Mouse (Mus musculus) limb, embryonic 10.5 days (tissue): ENCODE results near the gene Utrn. TPM values are rescaled to one million over a fixed set of nuclear protein-coding genes. Genes with fewer than 3 reads are reported as not detected.

Experiments
- DNase-seq: peaks from one replicate; pipeline ENCODE4 v3.0.0-alpha.2; 2017; ENCODE audit warnings: low spot score
- H3K27ac ChIP-seq: fragments of 300-500 bp; sonication (generic); 2 replicates; pipeline ENCODE4 v1.5.1; 2016; ENCODE audit warnings: mild to moderate bottlenecking
- H3K27me3 ChIP-seq: fragments of 300-500 bp; sonication (generic); 2 replicates; pipeline ENCODE4 v1.6.1; 2016; ENCODE audit warnings: low read depth, mild to moderate bottlenecking; ENCODE audit not compliant: poor library complexity, severe bottlenecking
- H3K36me3 ChIP-seq: fragments of 300-500 bp; sonication (generic); 2 replicates; pipeline ENCODE4 v1.6.1; 2016; ENCODE audit warnings: mild to moderate bottlenecking, moderate library complexity
- H3K4me1 ChIP-seq: fragments of 300-500 bp; sonication (generic); 2 replicates; pipeline ENCODE4 v1.6.1; 2016
- H3K4me3 ChIP-seq: fragments of 300-500 bp; sonication (generic); 2 replicates; pipeline ENCODE4 v1.5.1; 2016; ENCODE audit warnings: mild to moderate bottlenecking, moderate library complexity
- H3K9me3 ChIP-seq: fragments of 300-500 bp; sonication (generic); replicated peaks from 2 replicates; pipeline ENCODE4 v1.6.1; 2016; ENCODE audit warnings: mild to moderate bottlenecking
- WGBS: fragments of 180-500 bp; shearing (Covaris S2); methylation state at CpG from one replicate; pipeline ENCODE4 v1.1.7; 2016; 5-methylcytosine and 5-hydroxymethylcytosine counted together
- polyA plus RNA-seq: library from polyadenylated mRNA; unstranded; fragments of >200 nt; fragmentation: Nextera tagmentation; extraction: Ambion mirVana; gene quantifications from 2 replicates; pipeline ENCODE4 v1.2.1, GENCODE M21; 2016

Utrn gene
- polyA plus RNA-seq, 1 experiment from 2014 or later, result 49.0 TPM

DNA sequence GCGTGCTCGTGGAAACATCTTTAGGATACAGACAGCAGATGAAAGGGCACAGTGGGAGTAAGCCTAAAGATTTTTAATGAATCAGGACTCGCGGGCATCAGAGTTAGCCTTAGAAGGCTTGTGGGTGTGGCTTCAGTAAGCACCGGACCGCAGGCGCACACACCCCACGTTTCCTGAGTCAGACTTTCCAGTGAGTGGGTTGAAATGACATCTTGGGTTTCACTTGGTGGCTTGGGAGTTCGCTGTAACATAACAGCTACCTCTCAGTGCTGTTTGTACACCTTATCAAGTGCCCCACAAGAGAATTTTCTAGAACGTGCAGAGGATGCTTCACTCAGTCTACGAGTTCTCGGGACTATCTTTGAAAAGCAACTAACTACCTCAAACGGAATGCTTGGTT is 19.2 kb upstream of the Utrn start:
- H3K4me3 ChIP-seq, result no peak overlapping the region
- H3K27ac ChIP-seq, result no peak overlapping the region
- no peaks in the 10 kb centered on the region for H3K36me3 ChIP-seq
- 87% methylated on average over 13 of the region's 13 CpGs for WGBS
- no peak for DNase-seq
- H3K4me1 ChIP-seq, result no peaks in the 10 kb centered on the region
- H3K9me3 ChIP-seq, result no peaks in the 10 kb centered on the region
- no peaks in the 10 kb centered on the region for H3K27me3 ChIP-seq

DNA sequence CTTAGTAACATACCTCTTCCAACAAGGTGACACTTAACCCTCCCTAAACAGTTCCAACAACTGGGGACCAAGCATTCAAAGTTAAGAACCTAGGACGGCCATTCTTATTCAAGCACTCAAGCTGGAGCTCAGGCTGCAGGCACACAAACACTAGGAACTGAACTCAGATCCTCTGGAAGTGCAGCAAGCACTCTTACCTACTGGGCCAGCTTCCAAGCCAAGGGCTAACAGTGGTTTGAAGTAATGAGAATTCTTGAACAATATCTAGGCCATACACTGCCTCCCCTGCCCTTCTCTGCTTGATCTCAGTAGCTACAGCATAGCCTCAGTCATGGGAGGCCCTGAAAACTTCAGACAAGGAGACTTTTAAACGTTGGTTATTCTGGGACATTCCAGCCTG is 18.6 kb upstream of the Utrn start:
- H3K36me3 ChIP-seq, result no peaks in the 10 kb centered on the region
- no peaks in the 10 kb centered on the region for H3K4me1 ChIP-seq
- H3K27ac ChIP-seq, result no peak overlapping the region
- DNase-seq, result no peak
- H3K4me3 ChIP-seq, result no peak overlapping the region
- H3K9me3 ChIP-seq, result no peaks in the 10 kb centered on the region
- no peaks in the 10 kb centered on the region for H3K27me3 ChIP-seq
- WGBS, result 84% methylated on average over 2 of the region's 2 CpGs

DNA sequence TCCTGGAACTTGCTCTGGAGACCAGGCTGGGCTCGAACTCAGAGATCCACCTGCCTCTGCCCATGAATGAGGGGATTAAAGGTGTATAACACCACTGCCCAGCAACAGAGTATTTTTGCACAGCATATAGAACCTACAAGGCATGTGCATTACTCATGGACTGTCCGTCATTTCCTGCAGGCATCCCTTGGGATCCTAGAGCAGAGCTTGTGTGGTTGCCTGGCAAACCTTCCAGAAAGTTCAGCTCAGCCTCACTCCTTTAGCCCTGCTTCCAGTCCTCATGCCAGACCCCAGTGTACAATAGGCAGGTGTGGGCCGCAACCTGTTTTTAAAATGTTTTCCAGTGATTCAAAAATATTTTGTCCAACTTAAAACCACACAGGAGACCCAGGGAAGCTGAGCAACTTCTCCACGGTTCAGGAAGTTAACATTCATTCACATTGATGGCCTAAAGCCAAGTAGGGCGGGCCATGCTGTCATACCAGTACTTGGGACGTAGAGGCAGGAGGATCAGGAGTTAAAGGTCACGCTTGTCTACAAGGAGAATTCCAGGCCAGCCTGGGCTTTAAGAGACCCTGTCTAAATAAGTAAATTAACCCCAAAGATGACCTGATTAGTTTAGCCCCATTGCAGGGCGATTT is 15.3 kb upstream of the Utrn start:
- Histone ChIP-seq H3K27ac (no peak overlapping the region), H3K4me1 (no peaks in the 10 kb centered on the region), H3K27me3 (no peaks in the 10 kb centered on the region), H3K36me3 (no peaks in the 10 kb centered on the region), H3K4me3 (no peak overlapping the region), H3K9me3 (no peaks in the 10 kb centered on the region)
- WGBS, result 77% methylated on average over 8 of the region's 8 CpGs
- no peak for DNase-seq

DNA sequence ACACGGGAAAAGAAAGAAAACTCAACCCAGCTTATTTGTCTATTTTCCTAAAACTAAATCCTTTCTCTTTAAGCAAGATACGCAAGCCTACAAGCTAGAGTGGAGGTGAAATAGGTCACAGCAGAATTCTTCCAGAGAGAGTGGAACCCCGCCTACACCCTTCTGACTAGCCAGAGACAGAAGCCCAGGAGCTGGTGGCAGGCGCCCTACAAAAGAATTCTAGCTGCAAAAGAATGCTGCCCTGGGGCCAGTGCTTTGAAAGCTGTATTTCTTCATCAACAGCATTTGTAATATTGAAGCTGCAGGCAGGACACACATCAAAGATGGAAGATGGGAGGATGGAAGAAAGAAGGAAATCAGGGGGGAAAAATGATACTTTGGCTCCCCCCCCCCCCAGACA is 12.7 kb upstream of the Utrn start:
- Histone ChIP-seq H3K4me3 (no peak overlapping the region), H3K4me1 (peaks cover 10% of the 10 kb centered on the region), H3K27ac (no peak overlapping the region), H3K27me3 (no peaks in the 10 kb centered on the region), H3K9me3 (no peaks in the 10 kb centered on the region), H3K36me3 (no peaks in the 10 kb centered on the region)
- 81% methylated on average over 4 of the region's 4 CpGs for WGBS
- no peak for DNase-seq

DNA sequence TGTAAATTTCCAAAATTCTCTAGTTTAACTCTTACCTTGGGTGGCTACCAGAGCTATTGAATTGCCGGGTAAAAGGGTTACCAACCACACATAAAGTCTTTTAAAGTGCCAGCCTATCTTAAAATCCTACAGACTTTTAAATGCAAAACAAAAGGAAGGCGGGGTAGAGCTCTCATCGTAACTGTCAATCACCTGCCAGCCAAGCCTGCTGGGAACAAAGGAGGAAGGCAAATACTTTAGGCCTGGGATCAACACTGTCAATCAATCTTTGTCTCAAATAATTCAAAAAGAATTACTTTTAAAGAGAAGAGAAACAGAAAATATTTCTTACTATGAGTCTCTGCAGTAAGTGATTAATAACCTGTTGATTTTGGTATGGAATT is 10.1 kb upstream of the Utrn start:
- H3K36me3 ChIP-seq, result no peaks in the 10 kb centered on the region
- no peaks in the 10 kb centered on the region for H3K27me3 ChIP-seq
- DNase-seq, result no peak
- peak overlapping the region; percentile 42 for H3K27ac ChIP-seq
- H3K9me3 ChIP-seq, result no peaks in the 10 kb centered on the region
- WGBS, result 10% methylated on average over 3 of the region's 3 CpGs
- H3K4me3 ChIP-seq, result peak overlapping the region; percentile 35
- peaks cover 10% of the 10 kb centered on the region for H3K4me1 ChIP-seq

DNA sequence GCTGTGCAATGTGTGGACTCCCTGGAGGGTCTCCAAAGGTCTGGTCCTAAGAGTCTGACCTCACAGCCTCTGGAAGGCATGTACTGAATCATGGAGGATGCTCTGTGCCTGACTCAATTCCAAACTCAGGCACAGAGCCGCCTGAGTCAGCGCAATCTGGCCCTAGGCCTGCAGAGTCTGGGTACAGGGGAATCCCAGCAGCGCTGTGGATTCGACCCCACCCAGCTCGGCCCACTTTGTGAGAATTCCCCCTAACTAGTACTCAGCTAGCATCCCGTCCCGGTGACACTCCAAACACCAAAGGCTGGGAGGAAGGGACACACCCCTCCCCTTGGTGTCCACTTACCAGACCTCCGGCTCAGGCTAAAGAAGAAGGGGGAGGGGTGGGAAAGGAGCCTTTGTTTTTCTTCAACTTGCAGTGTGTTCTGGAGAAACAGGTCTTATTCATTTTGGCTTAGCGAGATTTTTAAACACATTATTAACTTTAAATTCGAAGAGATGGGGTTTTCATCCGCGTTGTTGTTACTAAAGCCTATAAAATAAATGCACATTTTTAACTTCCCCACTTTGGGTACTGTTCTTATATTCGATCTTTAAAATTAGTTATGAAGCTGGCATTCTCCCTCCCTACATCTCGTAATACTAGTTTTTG is 9.6 kb upstream of the Utrn start:
- Histone ChIP-seq H3K36me3 (no peaks in the 10 kb centered on the region), H3K27me3 (no peaks in the 10 kb centered on the region), H3K27ac (peak overlapping the region; percentile 42), H3K4me1 (peaks cover 10% of the 10 kb centered on the region), H3K9me3 (no peaks in the 10 kb centered on the region), H3K4me3 (peak overlapping the region; percentile 35)
- peak; percentile 56 for DNase-seq
- 6% methylated on average over 14 of the region's 14 CpGs for WGBS

DNA sequence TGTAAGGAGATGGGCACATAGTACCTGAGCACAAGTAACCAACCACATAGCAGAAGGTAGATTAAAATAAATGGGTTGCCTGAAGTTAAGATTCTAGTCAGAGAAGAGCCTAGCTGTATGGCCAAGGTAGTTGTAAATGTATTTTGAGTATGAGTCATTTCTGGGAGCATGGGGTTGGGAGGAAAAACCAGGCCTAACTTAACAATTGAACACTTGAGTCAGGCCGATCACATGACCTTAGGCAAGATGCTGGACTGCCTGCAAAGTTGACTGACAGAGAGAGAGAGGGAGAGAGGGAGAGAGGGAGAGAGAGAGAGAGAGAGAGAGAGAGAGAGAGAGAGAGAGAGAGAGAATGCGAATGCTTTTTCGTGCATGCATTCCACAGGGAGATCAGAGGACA is 7.3 kb upstream of the Utrn start:
- peaks cover 10% of the 10 kb centered on the region for H3K4me1 ChIP-seq
- WGBS, result 88% methylated on average over 3 of the region's 3 CpGs
- H3K27ac ChIP-seq, result no peak overlapping the region
- no peaks in the 10 kb centered on the region for H3K9me3 ChIP-seq
- H3K36me3 ChIP-seq, result no peaks in the 10 kb centered on the region
- DNase-seq, result no peak
- no peak overlapping the region for H3K4me3 ChIP-seq
- H3K27me3 ChIP-seq, result 0 out of 2 replicates have a peak, but pooled peaks cover 3% of the 10 kb centered on the region

DNA sequence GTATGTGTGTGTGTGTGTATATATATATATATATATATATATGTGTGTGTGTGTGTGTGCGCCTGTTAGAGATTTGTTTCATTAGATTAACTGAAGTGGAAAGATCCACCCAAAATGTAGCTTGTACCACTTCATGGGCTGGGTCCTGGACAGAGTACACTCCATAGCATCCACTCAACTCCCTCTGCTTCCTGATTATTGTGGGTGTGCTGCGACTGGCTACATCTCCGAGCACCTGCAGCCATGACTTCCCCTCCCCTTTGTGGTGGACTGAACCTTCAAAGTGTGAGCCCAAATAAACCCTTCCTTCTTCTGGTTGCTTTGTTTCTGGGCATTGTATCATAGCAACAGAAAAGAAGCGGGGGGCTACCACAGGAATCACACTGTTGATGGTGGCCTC is 6.2 kb upstream of the Utrn start:
- DNase-seq, result no peak
- WGBS, result 85% methylated on average over 4 of the region's 4 CpGs
- peaks cover 10% of the 10 kb centered on the region for H3K4me1 ChIP-seq

DNA sequence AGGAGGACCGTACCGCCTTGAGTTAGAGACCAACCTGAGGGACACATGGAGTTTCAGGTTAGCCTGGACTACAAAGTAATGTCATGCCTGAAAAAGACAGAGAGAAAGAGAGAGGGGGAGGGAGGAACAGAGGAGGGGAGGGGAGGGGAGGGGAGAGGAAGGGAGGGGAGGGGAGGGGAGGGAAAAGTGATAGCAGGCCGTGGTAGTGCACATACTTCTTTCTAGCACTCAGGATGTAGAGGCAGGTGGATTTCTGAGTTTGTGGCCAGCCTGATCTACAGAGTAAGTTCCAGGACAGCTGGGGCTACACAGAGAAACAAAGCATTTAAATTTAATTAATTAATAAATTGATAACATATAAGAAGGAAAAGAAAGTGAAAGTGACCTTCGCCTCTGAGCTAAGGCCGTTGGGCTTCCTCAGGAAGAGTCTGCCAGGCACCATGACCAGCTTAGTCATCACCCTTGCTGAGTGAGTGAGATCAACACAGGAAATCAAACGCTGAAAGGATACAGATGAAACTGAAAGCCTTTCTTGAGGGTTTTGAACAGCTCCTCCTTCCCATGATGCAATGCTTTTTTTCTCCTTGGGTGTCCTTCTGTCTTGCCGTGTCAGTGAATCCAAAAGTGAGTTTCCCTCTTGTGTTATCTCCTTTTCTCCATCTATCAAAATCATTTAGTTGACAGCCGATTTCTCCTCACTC is 5.6 kb upstream of the Utrn start:
- DNase-seq, result no peak
- Histone ChIP-seq H3K27ac (no peak overlapping the region), H3K4me3 (no peak overlapping the region), H3K27me3 (0 out of 2 replicates have a peak, but pooled peaks cover 3% of the 10 kb centered on the region), H3K9me3 (no peaks in the 10 kb centered on the region), H3K4me1 (peaks cover 13% of the 10 kb centered on the region), H3K36me3 (no peaks in the 10 kb centered on the region)
- WGBS, result 78% methylated on average over 8 of the region's 8 CpGs

More for the DNA sequence above, 6.2 kb upstream of the Utrn start:
- Histone ChIP-seq H3K4me3 (no peak overlapping the region), H3K27me3 (0 out of 2 replicates have a peak, but pooled peaks cover 3% of the 10 kb centered on the region), H3K9me3 (no peaks in the 10 kb centered on the region), H3K36me3 (no peaks in the 10 kb centered on the region), H3K27ac (no peak overlapping the region)

DNA sequence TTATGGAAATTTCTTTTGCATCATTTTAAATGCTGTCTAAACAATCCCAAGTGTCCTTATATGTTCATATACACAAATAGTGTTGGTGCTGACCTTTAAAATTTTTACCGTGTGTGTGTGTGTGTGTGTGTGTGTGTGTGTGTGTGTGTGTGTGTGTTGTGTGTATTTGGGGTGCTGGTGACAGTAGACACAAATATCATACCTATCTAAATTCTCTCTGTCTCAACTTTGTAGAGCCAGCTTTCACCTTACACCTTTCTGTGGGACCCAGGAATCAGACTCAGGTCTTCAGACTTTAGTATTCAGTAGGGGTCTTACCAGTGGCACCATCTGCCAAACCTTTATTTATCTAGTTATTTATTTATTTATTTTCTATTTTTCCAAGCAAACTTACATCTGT is 681 bp upstream of the Utrn start:
- H3K27me3 ChIP-seq, result 0 out of 2 replicates have a peak, but pooled peaks cover 3% of the 10 kb centered on the region

DNA sequence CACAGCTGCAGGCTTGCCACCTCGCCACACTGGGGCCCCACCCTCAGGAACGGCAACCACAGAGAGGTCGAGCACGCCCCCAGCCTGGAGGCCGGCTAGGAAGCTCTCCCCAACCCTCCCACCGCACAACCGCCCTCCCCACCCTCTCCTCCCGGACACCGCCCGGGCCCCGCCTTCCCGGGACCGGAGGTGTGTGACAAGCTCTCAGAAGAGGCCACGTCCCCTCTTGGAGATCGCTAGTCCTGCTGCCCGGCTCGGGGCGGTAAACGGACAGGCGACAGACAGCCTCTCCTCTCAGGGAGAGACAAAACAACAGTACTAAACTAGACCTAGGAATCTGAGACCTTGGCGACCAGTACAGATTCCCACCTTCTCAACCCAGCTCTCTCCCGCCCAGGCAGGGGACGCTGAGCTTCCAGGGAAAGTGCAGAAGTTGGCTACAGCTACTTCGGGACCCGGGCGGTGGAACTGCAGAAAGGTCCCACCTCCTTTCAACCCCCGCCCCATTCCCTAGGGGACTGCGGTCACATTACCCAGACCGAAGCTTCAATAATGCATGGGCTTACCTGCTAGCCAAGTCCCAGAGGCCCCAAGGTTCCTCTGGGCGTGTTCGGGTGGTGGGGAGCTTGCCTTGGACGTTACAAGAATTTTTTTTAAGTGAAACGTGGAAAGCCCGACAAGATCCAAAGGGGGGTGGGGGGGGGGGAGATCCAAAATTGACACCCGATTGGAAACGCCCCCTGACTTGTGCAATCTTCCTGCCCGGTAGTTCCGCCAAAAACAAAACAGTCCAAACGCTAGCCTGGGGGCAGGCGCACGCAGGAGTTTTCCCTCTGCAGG is 756 bp downstream of the Utrn start:
- Histone ChIP-seq H3K4me3 (peak overlapping the region; percentile 83), H3K27me3 (0 out of 2 replicates have a peak, but pooled peaks cover 3% of the 10 kb centered on the region), H3K27ac (peak overlapping the region; percentile 99), H3K36me3 (no peaks in the 10 kb centered on the region), H3K9me3 (no peaks in the 10 kb centered on the region), H3K4me1 (peaks cover 23% of the 10 kb centered on the region)
- WGBS, result under 1% methylated on average over 41 of the region's 41 CpGs
- peak; percentile 83 for DNase-seq

More for the DNA sequence above, 681 bp upstream of the Utrn start:
- Histone ChIP-seq H3K36me3 (no peaks in the 10 kb centered on the region), H3K4me1 (peaks cover 23% of the 10 kb centered on the region), H3K4me3 (peak overlapping the region; percentile 83), H3K27ac (peak overlapping the region; percentile 99; the same call in 1 of the 2 replicates), H3K9me3 (no peaks in the 10 kb centered on the region)
- no peak for DNase-seq
- WGBS, result 32% methylated on average over 1 of the region's 1 CpGs

DNA sequence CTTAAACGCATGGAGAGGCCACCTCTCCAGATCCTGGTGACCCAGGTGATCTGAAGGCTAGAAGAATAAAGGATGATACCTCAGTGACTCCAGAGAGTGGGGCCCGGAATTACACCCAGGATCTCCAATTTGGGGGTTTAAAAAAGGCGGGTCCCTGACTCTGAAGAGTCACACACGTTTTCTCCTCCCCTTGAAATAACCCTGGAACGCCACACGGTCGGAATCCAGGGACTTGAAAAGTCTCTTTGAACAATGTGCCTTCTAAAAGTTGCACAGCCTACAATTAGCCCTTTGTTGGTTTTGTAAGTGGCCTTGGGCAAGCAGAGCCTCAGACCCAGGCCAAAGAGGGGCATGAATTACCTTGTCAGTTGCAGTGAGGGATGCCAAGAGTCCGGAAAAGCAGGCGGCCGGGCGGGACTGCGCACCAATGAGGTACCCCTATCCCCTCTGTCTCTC is 1.4 kb downstream of the Utrn start:
- no peaks in the 10 kb centered on the region for H3K9me3 ChIP-seq
- H3K27me3 ChIP-seq, result 0 out of 2 replicates have a peak, but pooled peaks cover 3% of the 10 kb centered on the region
- no peak for DNase-seq
- no peaks in the 10 kb centered on the region for H3K36me3 ChIP-seq
- H3K4me1 ChIP-seq, result peaks cover 23% of the 10 kb centered on the region
- under 1% methylated on average over 12 of the region's 12 CpGs for WGBS
- H3K4me3 ChIP-seq, result peak overlapping the region; percentile 83
- H3K27ac ChIP-seq, result peak overlapping the region; percentile 99
